Mouse (Mus musculus): ENCODE data around the gene Tanc2.

- no peak for TF ChIP-seq CTCF (IDR thresholded peaks at IDR 0.05; ENCODE audit: extremely low read depth, insufficient read depth, insufficient read length, insufficient replicate concordance)
- TF ChIP-seq POLR2A (IDR thresholded peaks at IDR 0.05; ENCODE audit: low read depth, low read length): no peak
Measured at GRCm38 (mm10) chr11:105807103-105807502, 217.3 kb downstream of the Tanc2 start.

All from spleen, adult 2 months (tissue).